Mouse (Mus musculus) leukemia stem cell, adult 10-12 weeks (primary cell): ENCODE results near the gene Cnga2. TPM values are rescaled to one million over a fixed set of nuclear protein-coding genes. Genes with fewer than 3 reads are reported as not detected.

Experiments
- polyA plus RNA-seq: library from polyadenylated mRNA; stranded (reverse); fragments of >175 nt; gene quantifications from 2 replicates; pipeline ENCODE4 v1.2.3, GENCODE M21; 2012; ENCODE audit warnings: low replicate concordance

Gene Cnga2
- not detected in 2 replicates for polyA plus RNA-seq

DNA sequence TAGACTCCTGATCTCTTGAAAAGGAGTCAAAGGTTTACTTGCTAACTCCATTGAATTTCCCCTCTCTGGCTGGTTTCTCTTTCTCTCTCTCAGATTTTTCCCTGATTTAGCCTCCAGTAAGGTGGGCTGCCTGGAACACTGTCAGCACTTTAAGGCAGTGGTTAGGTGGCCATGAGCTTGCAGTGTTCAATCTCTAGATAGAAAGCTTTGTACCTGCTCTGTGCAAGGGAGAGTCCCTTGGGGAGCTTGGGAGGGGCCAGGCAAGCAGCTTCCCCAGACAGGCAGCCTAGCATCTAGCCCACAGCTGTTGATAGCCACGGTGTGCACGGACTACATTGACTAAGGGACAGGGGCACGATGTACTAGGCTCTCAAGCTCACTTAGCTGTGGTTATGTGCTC is at the start of gene Cnga2:
TSS of gene Cnga2 (plus strand) at position 301 of the 400 bp plus-strand sequence.

DNA sequence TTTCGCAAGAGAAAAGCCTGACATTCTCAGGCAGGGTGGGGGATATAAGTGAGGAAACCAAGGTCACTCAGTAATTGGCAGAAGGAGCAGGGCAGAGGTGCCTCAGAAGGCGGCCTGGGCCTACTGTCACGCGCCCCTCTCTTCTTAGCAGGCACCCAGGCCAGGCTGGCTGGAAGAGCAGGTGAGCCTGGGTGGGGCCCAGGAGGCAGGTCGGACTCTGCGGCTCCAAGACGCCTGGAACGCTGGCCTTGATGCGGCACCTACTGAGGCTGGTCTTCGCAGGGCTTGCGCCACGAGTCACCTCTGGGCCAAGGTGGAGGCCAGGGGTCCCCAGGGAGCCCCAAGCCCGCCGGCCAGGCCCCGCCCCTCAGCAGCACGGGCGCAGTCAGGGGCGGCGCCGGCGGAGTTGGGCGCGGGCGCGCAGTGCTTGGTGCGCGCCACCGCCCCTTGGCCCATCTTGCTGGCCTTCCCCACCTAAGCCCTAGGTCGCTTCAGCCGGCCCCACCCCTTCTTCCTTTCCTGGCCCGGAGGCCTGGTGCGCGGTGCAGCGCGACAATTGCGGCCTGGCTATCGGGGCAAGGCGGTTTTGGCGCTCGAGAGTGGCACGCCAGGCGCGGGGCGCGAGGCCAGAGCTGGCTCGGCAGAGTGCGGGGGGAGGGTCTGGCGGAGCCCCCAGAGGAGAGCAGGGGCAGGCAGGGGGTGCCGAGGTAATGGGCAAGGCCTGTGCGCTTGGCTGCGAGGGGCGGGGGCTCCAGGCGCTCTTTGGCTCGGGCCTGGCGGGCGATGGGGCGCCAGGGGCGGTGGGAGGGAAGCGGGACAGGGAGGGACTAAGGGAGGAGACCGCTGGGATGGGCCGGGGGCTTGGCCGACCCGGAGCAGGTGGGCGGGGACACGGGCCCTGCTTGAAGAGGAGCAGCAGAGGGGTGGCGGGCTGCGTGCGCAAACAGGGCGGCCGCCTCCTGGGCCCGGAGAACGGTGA is 29.3 kb upstream of the Cnga2 start, which contains the start of gene Prrg3:
TSS of gene Prrg3 (plus strand) at position 552 of the 979 bp plus-strand sequence.

DNA sequence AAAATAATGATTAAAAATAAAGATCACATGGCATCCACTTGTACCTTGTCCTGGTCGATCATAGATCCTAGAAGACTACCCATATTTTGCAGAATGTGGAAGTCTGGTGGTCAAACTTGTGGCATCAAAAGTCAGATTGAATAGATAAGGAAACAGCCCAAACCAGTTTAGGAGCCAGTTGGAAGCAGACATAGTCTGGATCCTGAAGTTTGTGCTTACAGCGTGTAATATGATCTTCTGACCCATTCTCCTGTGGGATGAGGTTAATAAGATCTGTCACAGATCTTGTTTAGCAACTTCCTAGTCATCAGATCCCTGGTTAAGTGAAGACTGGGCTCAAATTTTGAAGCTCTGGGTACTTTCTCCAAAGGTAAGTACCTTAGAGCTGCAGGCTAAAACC is 19.0 kb upstream of the Cnga2 start, which contains the start of gene Fate1:
TSS of gene Fate1 (plus strand) at position 301 of the 400 bp plus-strand sequence.

Other genes with a start within 250 kb of the Cnga2 start
- gene Vma21, start 175.9 kb upstream of the Cnga2 start, polyA plus RNA-seq: 1.1 and 4.1 TPM in 2 replicates
- not detected in 2 replicates for gene Gm1141, start 70.8 kb upstream of the Cnga2 start, polyA plus RNA-seq
- not detected in 2 replicates for gene Prrg3, start 29.2 kb upstream of the Cnga2 start, polyA plus RNA-seq
- gene Fate1, start 18.9 kb upstream of the Cnga2 start, polyA plus RNA-seq: not detected in 2 replicates
- not detected in 2 replicates for gene Magea4, start 230.2 kb downstream of the Cnga2 start, polyA plus RNA-seq